Mouse (Mus musculus): ENCODE measurements around the gene Pomt1.
"Not testable (repeated sequence)": the region's sequence is repeated elsewhere in the genome, so short reads cannot be mapped to it uniquely, and the experiment has no call there.

Gene Pomt1

GRCm38 (mm10) chr2:32282727-32283126 lies 46.3 kb downstream of the Pomt1 start:
- peak; percentile 68 for DNase-seq (ENCODE audit: low read depth)

GRCm38 (mm10) chr2:32283986-32284385 lies 47.6 kb downstream of the Pomt1 start:
- DNase-seq (ENCODE audit: low read depth) = no peak

DNA sequence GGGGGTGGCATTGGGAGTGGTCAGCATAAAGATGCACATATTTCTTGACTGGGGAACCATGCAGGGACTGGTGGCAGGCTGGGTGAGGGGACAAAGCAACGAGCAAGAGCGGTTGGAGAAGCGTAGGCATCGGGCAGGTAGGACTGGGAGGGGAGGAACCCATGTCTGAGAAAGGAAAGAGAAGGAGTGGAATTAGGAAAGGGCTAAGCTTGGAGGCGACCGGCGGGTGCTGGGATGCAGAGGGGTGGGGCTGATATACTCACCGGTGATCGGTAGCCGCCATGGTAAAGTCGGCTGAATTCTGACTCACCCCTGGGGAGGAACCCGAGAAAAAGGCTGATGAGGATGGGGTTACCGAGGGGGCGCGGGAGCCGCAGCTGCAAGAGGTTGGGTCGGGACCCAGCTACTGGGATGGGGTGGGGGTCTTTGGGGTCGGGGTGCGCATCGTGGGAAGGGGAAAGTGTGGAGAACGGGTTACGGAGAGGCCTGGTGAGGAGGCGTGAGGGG lies 51.0 kb downstream of the Pomt1 start, which contains the start of gene Golga2:
Gene Golga2 (plus strand): TSS at position 51 of the 507 bp plus-strand sequence.
- no peak for DNase-seq (ENCODE audit: low read depth)

- DNase-seq (ENCODE audit: low read depth) = peak; percentile 100
These were observed 51.6 kb downstream of the Pomt1 start, which contains the start of gene Swi5 for GRCm38 (mm10) chr2:32287923-32288367. TSS of gene Swi5 (minus strand) at chr2:32288075.

DNA sequence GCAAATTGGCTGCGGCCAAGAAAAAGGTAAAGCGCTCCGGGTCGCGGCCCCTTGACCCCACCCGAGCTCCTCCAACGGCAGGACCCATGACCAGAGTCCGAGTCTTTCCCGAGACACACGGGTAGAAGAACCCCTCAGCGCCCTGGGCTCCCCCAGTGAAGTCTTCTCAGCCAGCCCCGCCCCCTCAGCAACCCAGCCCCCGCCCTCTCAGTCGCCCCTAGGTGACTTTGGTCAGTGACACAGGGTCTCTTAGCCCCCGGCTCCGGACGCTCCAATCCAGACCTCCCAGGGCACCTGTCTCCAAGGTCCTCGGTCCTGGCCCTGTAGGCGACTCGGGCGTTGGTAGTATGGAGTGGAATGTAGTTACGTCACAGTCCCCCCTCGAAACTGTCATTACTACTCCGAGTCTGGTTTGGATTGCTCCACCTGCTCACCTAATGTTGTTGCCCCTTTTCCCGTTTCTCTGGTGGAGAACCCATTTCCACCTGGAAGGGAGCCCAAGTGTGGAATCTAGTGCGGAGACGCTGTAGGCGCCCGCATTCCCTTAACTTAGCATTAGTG lies 52.1 kb downstream of the Pomt1 start:
- peak; percentile 32 for DNase-seq (ENCODE audit: low read depth)

DNA sequence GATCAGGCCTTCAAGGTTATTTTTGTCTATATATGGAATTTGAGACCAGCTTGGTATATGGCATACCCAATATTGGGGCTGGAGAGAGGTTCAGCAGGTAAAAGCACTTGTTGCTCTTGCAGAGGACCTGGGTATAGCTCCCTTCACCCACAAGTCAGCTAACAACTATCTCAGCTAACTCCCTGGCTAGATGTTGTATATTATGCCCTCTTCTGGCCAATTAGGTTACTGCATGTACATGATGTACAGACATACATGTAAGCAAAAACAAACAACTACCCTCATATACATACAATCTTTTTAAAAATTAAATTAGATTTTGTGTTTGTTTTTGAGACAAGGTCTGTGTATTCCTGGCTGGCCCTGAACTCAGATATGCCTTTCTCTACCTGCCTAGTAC lies 53.2 kb downstream of the Pomt1 start:
- DNase-seq (ENCODE audit: low read depth) = peak; percentile 65

- no peak for DNase-seq (ENCODE audit: low read depth)
These were observed 58.0 kb downstream of the Pomt1 start for GRCm38 (mm10) chr2:32294348-32294747.

DNA sequence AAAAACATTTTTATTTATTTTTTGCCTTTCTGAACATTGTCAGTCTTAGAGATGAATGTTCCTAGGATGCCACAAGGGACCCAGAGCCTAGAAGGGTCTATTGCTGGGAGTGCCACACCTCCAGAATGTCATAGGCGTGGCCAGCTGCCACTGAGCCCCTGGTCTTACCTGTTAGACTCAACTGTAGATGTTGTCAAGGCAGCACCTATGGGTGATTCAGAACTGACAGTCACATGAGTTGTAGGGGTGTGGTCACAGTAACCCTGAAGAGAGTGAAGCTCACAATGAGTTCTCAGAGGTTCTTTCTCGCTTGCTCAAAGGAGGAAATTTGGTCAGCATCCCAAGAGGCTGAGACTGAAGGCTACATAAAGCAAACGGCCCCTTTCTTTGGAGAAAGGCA lies 58.9 kb downstream of the Pomt1 start:
- DNase-seq (ENCODE audit: low read depth) = no peak

- DNase-seq (ENCODE audit: low read depth) = not testable (repeated sequence)
These were observed 59.5 kb downstream of the Pomt1 start for GRCm38 (mm10) chr2:32295842-32296241.

DNA sequence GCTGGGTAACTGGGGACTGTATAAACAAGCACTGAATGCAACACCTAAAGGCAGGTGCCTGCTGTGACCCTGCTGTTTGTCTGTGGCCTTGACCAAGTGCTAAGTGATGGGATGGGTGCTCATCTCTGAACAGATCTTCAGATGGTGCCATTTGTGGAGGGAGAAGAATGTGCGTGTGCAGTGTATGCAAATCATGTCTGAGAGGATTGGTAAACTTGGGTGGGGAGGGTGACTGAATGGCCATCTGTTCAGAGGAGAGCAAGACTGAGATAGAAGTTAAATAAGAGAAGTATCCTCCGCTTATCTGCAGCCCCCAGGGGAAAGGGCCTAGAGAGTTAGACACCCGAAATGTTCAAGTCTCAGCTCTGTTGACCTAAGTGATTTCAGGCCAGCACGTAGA lies 63.1 kb downstream of the Pomt1 start:
- DNase-seq (ENCODE audit: low read depth) = no peak

GRCm38 (mm10) chr2:32302952-32303351 lies 66.6 kb downstream of the Pomt1 start:
- no peak for DNase-seq (ENCODE audit: low read depth)

DNA sequence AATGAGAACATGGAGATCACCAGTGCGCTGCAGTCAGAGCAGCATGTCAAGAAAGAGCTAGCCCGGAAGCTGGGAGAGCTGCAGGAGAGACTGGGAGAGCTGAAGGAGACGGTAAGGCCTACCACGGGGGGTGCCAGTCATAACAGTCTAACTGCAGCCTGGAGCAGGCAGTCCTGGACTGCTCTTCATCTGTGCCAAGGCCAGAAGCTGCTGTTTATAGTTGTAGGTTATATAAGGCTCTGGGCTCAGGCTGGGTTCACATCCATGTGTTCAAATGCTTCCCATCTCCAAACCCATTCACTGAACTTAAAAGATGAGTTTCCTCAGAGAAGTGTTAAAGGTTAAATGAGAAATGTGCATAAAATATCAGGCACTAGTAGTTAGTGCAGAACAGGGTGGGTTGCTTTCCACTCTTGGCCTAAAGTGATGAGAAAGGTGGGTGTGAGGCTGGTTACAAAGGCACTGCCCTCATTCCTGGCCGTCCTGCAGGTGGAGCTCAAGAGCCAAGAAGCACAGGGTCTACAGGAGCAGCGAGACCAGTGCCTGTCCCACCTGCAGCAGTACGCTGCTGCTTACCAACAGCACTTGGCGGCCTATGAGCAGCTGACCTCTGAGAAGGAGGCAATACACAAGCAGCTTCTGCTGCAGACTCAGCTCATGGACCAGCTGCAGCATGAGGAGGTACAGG lies 67.9 kb downstream of the Pomt1 start:
- peak; percentile 45 for DNase-seq (ENCODE audit: low read depth)
